Mouse (Mus musculus): Measurements from ENCODE around the gene Pnmt.

- TF ChIP-seq CTCF (IDR thresholded peaks at IDR 0.05; ENCODE audit: borderline replicate concordance, control insufficient read depth, extremely low read depth, insufficient read depth, low read length, poor library complexity): peak; percentile 99
- no peak for TF ChIP-seq POLR2A (IDR thresholded peaks at IDR 0.05; ENCODE audit: control insufficient read depth, extremely low read depth, insufficient read depth, low read length, poor library complexity)
These were observed 44.0 kb upstream of the Pnmt start for GRCm38 (mm10) chr11:98342000-98342945.
